Mouse (Mus musculus) cerebellum, adult 2 months (tissue): ENCODE measurements around the gene Ccr8. TPM values are rescaled to one million over a fixed set of nuclear protein-coding genes. Genes with fewer than 3 reads are reported as not detected.

Experiments
- DNase-seq, 2 experiments: peaks; one replicate each; pipeline ENCODE4 v3.0.0; 2021
- H3K27ac ChIP-seq: fragments of 200-500 bp; 2 replicates; pipeline ENCODE4 v1.5.1; 2012; ENCODE audit warnings: low read length, control low read depth, inconsistent platforms; ENCODE audit not compliant: insufficient read depth
- H3K27me3 ChIP-seq: fragments of 200-500 bp; 2 replicates; pipeline ENCODE4 v1.6.1; 2012; ENCODE audit warnings: inconsistent platforms, mild to moderate bottlenecking, low read length, moderate library complexity; ENCODE audit not compliant: control insufficient read depth, insufficient read depth
- H3K4me1 ChIP-seq: fragments of 200-500 bp; 2 replicates; pipeline ENCODE4 v1.6.1; 2011; ENCODE audit warnings: low read length; ENCODE audit not compliant: control insufficient read depth, insufficient read depth
- H3K4me3 ChIP-seq: fragments of 200-500 bp; replicated peaks from 2 replicates; pipeline ENCODE3; 2011; ENCODE audit warnings: mild to moderate bottlenecking, low read depth, low read length, control low read depth; ENCODE audit not compliant: insufficient read depth
- CTCF ChIP-seq: fragments of 200-500 bp; IDR thresholded peaks from 2 replicates; pipeline ENCODE4 v1.5.1; 2011; ENCODE audit warnings: low read depth, mild to moderate bottlenecking, control low read depth, low read length, moderate library complexity, borderline replicate concordance; ENCODE audit not compliant: insufficient read depth
- POLR2A ChIP-seq: fragments of 200-500 bp; IDR thresholded peaks from 2 replicates; pipeline ENCODE4 v1.6.1; 2011; ENCODE audit warnings: low read length, control low read depth, borderline replicate concordance; ENCODE audit not compliant: insufficient read depth
- WGBS: fragments of 180-500 bp; shearing (Covaris S2); methylation state at CpG from one replicate; pipeline ENCODE4 v1.1.7; 2018; 5-methylcytosine and 5-hydroxymethylcytosine counted together
- polyA plus RNA-seq: library from polyadenylated mRNA; depleted of rRNA; stranded (reverse); fragments of >200 nt; gene quantifications from 2 replicates; pipeline ENCODE4 v1.2.3, GENCODE M21; 2012; rRNA removed

Gene Ccr8
- not detected in 2 replicates for polyA plus RNA-seq

GRCm38 (mm10) chr9:120091696-120092238 is at the start of gene Ccr8:
TSS of gene Ccr8 (plus strand) at chr9:120092114.
- H3K27me3 ChIP-seq = no peaks in the 10 kb centered on the region; the same call in 1 of the 2 replicates
- H3K27ac ChIP-seq = no peak within 1 kb of the TSS
- WGBS = 85% methylated on average over 5 of the region's 5 CpGs
- TF ChIP-seq POLR2A (no peak), CTCF (no peak)
- H3K4me1 ChIP-seq = no peaks in the 10 kb centered on the region
- no peak within 1 kb of the TSS for H3K4me3 ChIP-seq
- no peak for DNase-seq

GRCm38 (mm10) chr9:120043115-120043514 is 48.8 kb upstream of the Ccr8 start:
- Histone ChIP-seq H3K27me3 (no peaks in the 10 kb centered on the region), H3K27ac (no peak overlapping the region), H3K4me1 (no peaks in the 10 kb centered on the region), H3K4me3 (no peak overlapping the region)
- no peak for DNase-seq
- TF ChIP-seq CTCF = no peak
- no peak for TF ChIP-seq POLR2A
- WGBS = 75% methylated on average over 7 of the region's 7 CpGs

- WGBS = 60% methylated on average over 6 of the region's 6 CpGs
- DNase-seq = no peak
- no peaks in the 10 kb centered on the region for H3K4me1 ChIP-seq
- H3K27me3 ChIP-seq = no peaks in the 10 kb centered on the region
- TF ChIP-seq CTCF = no peak
- no peak for TF ChIP-seq POLR2A
- no peak overlapping the region for H3K27ac ChIP-seq
- no peak overlapping the region for H3K4me3 ChIP-seq
Measured at GRCm38 (mm10) chr9:120048495-120048894, 43.4 kb upstream of the Ccr8 start.

- Histone ChIP-seq H3K27me3 (no peaks in the 10 kb centered on the region), H3K27ac (no peak overlapping the region), H3K4me3 (no peak overlapping the region), H3K4me1 (peaks cover 2% of the 10 kb centered on the region; the same call in 1 of the 2 replicates)
- TF ChIP-seq POLR2A = no peak
- no peak for TF ChIP-seq CTCF
- 42% methylated on average over 3 of the region's 3 CpGs for WGBS
- no peak for DNase-seq
Measured at GRCm38 (mm10) chr9:120049407-120049806, 42.5 kb upstream of the Ccr8 start.

GRCm38 (mm10) chr9:120054545-120055277 is 37.2 kb upstream of the Ccr8 start:
- H3K27me3 ChIP-seq = no peaks in the 10 kb centered on the region
- H3K27ac ChIP-seq = no peak overlapping the region
- 44% methylated on average over 8 of the region's 8 CpGs for WGBS
- H3K4me1 ChIP-seq = peaks cover 12% of the 10 kb centered on the region
- H3K4me3 ChIP-seq = no peak overlapping the region
- no peak for TF ChIP-seq CTCF
- TF ChIP-seq POLR2A = no peak
- DNase-seq = peak in 1 of 2 experiments; percentile 34

GRCm38 (mm10) chr9:120056201-120056600 is 35.7 kb upstream of the Ccr8 start:
- Histone ChIP-seq H3K4me1 (peaks cover 12% of the 10 kb centered on the region), H3K27me3 (no peaks in the 10 kb centered on the region), H3K4me3 (no peak overlapping the region), H3K27ac (no peak overlapping the region)
- no peak for TF ChIP-seq CTCF
- no peak for TF ChIP-seq POLR2A
- no peak for DNase-seq
- WGBS = 66% methylated on average over 9 of the region's 9 CpGs

- no peak overlapping the region for H3K4me3 ChIP-seq
- H3K27ac ChIP-seq = no peak overlapping the region
- peaks cover 12% of the 10 kb centered on the region for H3K4me1 ChIP-seq
- DNase-seq = no peak
- 83% methylated on average over 3 of the region's 3 CpGs for WGBS
- H3K27me3 ChIP-seq = no peaks in the 10 kb centered on the region
- TF ChIP-seq POLR2A (no peak), CTCF (no peak)
Measured at GRCm38 (mm10) chr9:120058730-120059129, 33.2 kb upstream of the Ccr8 start.

- H3K4me1 ChIP-seq = no peaks in the 10 kb centered on the region
- TF ChIP-seq CTCF (no peak), POLR2A (no peak)
- H3K27me3 ChIP-seq = no peaks in the 10 kb centered on the region
- H3K27ac ChIP-seq = no peak overlapping the region
- DNase-seq = no peak
- no peak overlapping the region for H3K4me3 ChIP-seq
- 72% methylated on average over 4 of the region's 4 CpGs for WGBS
Measured at GRCm38 (mm10) chr9:120064317-120064716, 27.6 kb upstream of the Ccr8 start.
